Mouse (Mus musculus) midbrain, embryonic 16.5 days (tissue): ENCODE results near the gene Lca5. TPM values are rescaled to one million over a fixed set of nuclear protein-coding genes. Genes with fewer than 3 reads are reported as not detected.

Experiments used
- ATAC-seq: fragments of 200-750 bp; cut with Nextera tagmentation; 2 replicates; pipeline ENCODE4 v1.8.0; 2017; ENCODE audit warnings: moderate TSS enrichment
- H3K27ac ChIP-seq: fragments of 300-500 bp; sonication (generic); 2 replicates; pipeline ENCODE4 v1.5.1; 2014; ENCODE audit warnings: mild to moderate bottlenecking, low read length, mixed read lengths
- H3K27me3 ChIP-seq: fragments of 300-500 bp; sonication (generic); 2 replicates; pipeline ENCODE4 v1.6.1; 2014; ENCODE audit warnings: low read depth, low read length, mixed read lengths; ENCODE audit not compliant: control insufficient read depth, insufficient read depth
- H3K36me3 ChIP-seq: fragments of 300-500 bp; sonication (generic); 2 replicates; pipeline ENCODE4 v1.6.1; 2014; ENCODE audit warnings: mild to moderate bottlenecking, low read length, moderate library complexity, mixed read lengths; ENCODE audit not compliant: control insufficient read depth, insufficient read depth
- H3K4me1 ChIP-seq: fragments of 300-500 bp; sonication (generic); 2 replicates; pipeline ENCODE4 v1.6.1; 2014; ENCODE audit warnings: mild to moderate bottlenecking, low read length, mixed read lengths; ENCODE audit not compliant: control insufficient read depth, insufficient read depth
- H3K4me2 ChIP-seq: fragments of 300-500 bp; sonication (generic); 2 replicates; pipeline ENCODE4 v1.6.1; 2014; ENCODE audit warnings: mild to moderate bottlenecking, low read length, mixed read lengths
- H3K4me3 ChIP-seq: fragments of 300-500 bp; sonication (generic); 2 replicates; pipeline ENCODE4 v1.5.1; 2014; ENCODE audit warnings: low read depth, mild to moderate bottlenecking, low read length, moderate library complexity, mixed read lengths
- H3K9ac ChIP-seq: fragments of 300-500 bp; sonication (generic); 2 replicates; pipeline ENCODE4 v1.6.1; 2014; ENCODE audit warnings: low read depth, low read length, mixed read lengths
- H3K9me3 ChIP-seq: fragments of 300-500 bp; sonication (generic); replicated peaks from 2 replicates; pipeline ENCODE4 v1.6.1; 2014; ENCODE audit warnings: mild to moderate bottlenecking, low read length, mixed read lengths; ENCODE audit not compliant: control insufficient read depth, poor library complexity, severe bottlenecking
- WGBS: fragments of 180-500 bp; shearing (Covaris S2); extraction: QIAGEN DNeasy Blood & Tissue Kit; methylation state at CpG from one replicate; pipeline ENCODE4 v1.1.7; 2014; 5-methylcytosine and 5-hydroxymethylcytosine counted together
- polyA plus RNA-seq: library from polyadenylated mRNA; unstranded; fragments of >200 nt; fragmentation: Nextera tagmentation; extraction: Ambion mirVana; gene quantifications from 2 replicates; pipeline ENCODE4 v1.2.1, GENCODE M21; 2015

The Lca5 gene
- 14.2 and 19.8 TPM in 2 replicates for polyA plus RNA-seq

DNA sequence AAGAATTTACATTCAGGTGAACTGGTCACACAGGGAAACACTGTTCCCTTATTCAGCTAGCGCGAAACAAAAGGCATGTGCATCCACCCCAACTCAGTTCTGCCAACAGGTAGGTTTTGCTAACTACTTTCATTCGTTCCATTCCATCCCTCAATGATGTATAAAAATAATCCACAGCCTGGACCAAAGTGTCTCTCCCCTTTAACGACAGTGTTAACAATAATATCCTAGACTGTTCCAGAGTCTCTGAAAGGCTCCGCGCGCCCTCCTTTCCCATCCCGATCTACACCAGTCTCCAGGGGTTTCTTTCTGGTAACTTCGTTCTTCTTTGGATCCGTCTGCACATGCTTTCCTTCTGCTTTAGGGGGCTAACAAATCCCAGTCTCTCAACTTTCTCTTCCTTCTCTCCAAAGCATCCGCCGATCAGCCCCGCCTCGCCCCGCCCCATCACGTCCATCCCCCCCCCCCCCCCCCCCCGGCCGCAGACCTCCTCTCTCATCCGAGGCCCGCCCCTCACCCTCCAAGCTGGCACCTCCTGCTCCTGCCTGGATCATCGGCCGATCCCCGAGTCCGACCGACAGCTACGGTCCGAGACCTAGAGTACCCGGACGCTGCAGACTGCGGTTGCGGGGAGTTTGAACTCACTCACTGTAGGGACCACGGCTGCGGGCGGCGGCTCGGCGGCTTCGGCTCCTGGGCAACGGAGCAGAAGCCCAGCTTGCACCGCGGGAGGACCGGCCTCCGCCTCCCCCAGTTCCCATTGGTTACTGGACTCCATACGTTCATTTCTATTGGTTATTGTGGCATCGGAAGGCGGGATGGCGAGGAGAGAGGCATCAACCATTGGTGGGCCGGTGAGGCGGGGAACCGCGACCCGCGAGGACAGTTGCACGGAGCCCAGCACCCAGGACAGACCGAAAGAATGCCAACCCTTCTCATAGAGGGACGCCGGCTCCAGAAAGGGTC is at the start of gene Lca5:
Lca5 (minus strand) TSS at position 736 of the 966 bp plus-strand sequence.
- no peaks in the 10 kb centered on the region for H3K27me3 ChIP-seq
- peaks cover 14% of the 10 kb centered on the region for H3K4me1 ChIP-seq
- H3K9ac ChIP-seq, result peak within 1 kb of the TSS; percentile 65
- H3K9me3 ChIP-seq, result no peaks in the 10 kb centered on the region
- peak within 1 kb of the TSS; percentile 81 for H3K4me2 ChIP-seq
- no peaks in the 10 kb centered on the region for H3K36me3 ChIP-seq
- ATAC-seq, result peak; percentile 99
- peak within 1 kb of the TSS; percentile 89 for H3K27ac ChIP-seq
- WGBS, result 1% methylated on average over 53 of the region's 57 CpGs
- peak within 1 kb of the TSS; percentile 55 for H3K4me3 ChIP-seq

GRCm38 (mm10) chr9:83488491-83489210 is 47.7 kb upstream of the Lca5 start:
- no peaks in the 10 kb centered on the region for H3K36me3 ChIP-seq
- H3K4me2 ChIP-seq, result peak overlapping the region; percentile 46
- 38% methylated on average over 15 of the region's 15 CpGs for WGBS
- H3K27me3 ChIP-seq, result no peaks in the 10 kb centered on the region
- H3K9me3 ChIP-seq, result no peaks in the 10 kb centered on the region
- ATAC-seq, result peak; percentile 82
- peak overlapping the region; percentile 71 for H3K27ac ChIP-seq
- peak overlapping the region; percentile 41; the same call in 1 of the 2 replicates for H3K9ac ChIP-seq
- 0 out of 2 replicates have a peak overlapping the region, but pooled peaks have one; percentile 14 for H3K4me3 ChIP-seq
- H3K4me1 ChIP-seq, result peaks cover 11% of the 10 kb centered on the region

DNA sequence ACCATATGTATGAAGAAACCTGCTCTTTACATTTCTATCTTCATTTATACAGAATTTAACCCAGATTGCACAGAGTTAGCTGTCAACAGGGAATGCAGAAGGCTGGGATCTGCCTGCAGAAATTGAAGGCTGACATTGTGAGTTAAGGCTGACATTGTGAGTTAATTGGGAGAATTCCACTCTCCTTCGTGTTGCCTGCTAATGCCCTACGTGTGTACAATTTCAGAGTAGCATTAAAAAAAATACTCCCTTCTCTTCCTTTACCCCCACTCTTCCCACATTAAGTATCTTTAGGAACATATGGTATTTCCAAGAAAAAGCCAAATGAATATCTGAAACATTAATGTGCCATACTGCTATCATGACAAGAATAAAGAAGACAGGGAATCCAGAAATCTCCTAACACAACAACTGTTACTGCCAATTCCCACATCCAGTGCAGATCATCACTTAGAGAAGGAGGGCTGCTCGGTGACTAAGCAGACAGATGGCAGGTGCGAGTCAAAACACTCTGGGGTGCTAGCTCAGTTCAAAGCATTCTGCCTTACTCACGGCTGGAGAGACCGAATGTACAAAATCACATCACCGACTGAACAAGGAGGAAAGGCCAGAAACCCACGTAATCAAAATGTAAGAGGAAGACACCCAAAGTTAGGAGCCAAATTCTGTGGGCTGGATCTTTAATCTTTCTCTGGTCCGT is 47.0 kb upstream of the Lca5 start:
- WGBS, result 39% methylated on average over 9 of the region's 9 CpGs
- Histone ChIP-seq H3K36me3 (no peaks in the 10 kb centered on the region), H3K27ac (peak overlapping the region; percentile 71), H3K9me3 (no peaks in the 10 kb centered on the region), H3K4me2 (peak overlapping the region; percentile 46), H3K27me3 (no peaks in the 10 kb centered on the region), H3K4me1 (peaks cover 11% of the 10 kb centered on the region), H3K4me3 (no peak overlapping the region), H3K9ac (peak overlapping the region; percentile 41; the same call in 1 of the 2 replicates)
- ATAC-seq, result peak; percentile 86

GRCm38 (mm10) chr9:83485966-83486365 is 45.0 kb upstream of the Lca5 start:
- H3K4me1 ChIP-seq, result peaks cover 11% of the 10 kb centered on the region
- H3K4me2 ChIP-seq, result no peak overlapping the region
- no peaks in the 10 kb centered on the region for H3K36me3 ChIP-seq
- no peak for ATAC-seq
- no peak overlapping the region for H3K9ac ChIP-seq
- H3K9me3 ChIP-seq, result no peaks in the 10 kb centered on the region
- no peak overlapping the region for H3K4me3 ChIP-seq
- no peak overlapping the region for H3K27ac ChIP-seq
- 89% methylated on average over 3 of the region's 3 CpGs for WGBS
- no peaks in the 10 kb centered on the region for H3K27me3 ChIP-seq

- Histone ChIP-seq H3K36me3 (no peaks in the 10 kb centered on the region), H3K27ac (no peak overlapping the region), H3K27me3 (no peaks in the 10 kb centered on the region), H3K4me1 (peaks cover 11% of the 10 kb centered on the region), H3K4me2 (no peak overlapping the region), H3K4me3 (no peak overlapping the region), H3K9me3 (no peaks in the 10 kb centered on the region), H3K9ac (no peak overlapping the region)
- 95% methylated on average over 1 of the region's 1 CpGs for WGBS
- ATAC-seq, result no peak
These were observed 44.4 kb upstream of the Lca5 start for GRCm38 (mm10) chr9:83485357-83485756.

- Histone ChIP-seq H3K4me2 (no peak overlapping the region), H3K27me3 (no peaks in the 10 kb centered on the region), H3K9me3 (no peaks in the 10 kb centered on the region), H3K4me3 (no peak overlapping the region), H3K36me3 (no peaks in the 10 kb centered on the region), H3K27ac (no peak overlapping the region), H3K9ac (no peak overlapping the region), H3K4me1 (peaks cover 7% of the 10 kb centered on the region)
- no peak for ATAC-seq
- WGBS, result 92% methylated on average over 4 of the region's 4 CpGs
These were observed 42.5 kb upstream of the Lca5 start for GRCm38 (mm10) chr9:83483419-83483818.

DNA sequence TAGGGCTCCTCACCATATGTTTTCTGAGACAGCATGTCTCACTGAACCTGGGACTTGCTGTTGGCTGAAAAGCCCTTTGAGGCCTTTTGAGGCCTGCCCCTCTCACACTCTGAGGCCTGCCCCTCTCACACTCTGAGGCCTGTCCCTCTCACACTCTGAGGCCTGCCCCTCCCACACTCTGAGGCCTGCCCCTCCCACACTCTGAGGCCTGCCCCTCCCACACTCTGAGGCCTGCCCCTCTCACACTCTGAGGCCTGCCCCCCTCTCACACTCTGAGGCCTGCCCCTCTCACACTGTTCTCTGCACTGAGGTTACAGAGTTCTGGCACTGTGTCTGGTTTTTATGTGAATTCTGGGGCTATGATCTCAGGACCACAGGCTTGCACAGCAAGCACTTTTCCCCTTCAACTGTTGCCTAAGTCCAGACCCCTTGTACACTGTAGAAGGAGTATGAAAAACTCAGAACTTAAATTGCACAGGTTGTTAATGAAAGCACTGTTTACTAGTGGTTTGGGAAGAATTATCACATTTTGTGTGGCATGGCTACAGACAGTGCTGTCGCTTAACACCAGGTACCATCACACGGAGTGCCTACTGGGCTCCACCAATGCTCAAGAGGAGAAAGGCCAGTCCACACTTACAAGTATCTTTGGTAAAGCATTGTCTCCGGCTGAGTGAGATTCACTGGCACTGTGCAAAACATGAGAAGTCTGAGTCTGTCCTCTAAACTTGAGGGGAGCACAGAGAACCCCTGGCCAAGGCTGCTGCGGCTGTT is 41.4 kb upstream of the Lca5 start:
- H3K27me3 ChIP-seq, result no peaks in the 10 kb centered on the region
- no peak overlapping the region for H3K4me3 ChIP-seq
- H3K27ac ChIP-seq, result no peak overlapping the region
- no peaks in the 10 kb centered on the region for H3K36me3 ChIP-seq
- H3K9me3 ChIP-seq, result no peaks in the 10 kb centered on the region
- no peak overlapping the region for H3K4me2 ChIP-seq
- H3K9ac ChIP-seq, result no peak overlapping the region
- ATAC-seq, result no peak
- WGBS, result 82% methylated on average over 4 of the region's 4 CpGs
- H3K4me1 ChIP-seq, result no peaks in the 10 kb centered on the region

DNA sequence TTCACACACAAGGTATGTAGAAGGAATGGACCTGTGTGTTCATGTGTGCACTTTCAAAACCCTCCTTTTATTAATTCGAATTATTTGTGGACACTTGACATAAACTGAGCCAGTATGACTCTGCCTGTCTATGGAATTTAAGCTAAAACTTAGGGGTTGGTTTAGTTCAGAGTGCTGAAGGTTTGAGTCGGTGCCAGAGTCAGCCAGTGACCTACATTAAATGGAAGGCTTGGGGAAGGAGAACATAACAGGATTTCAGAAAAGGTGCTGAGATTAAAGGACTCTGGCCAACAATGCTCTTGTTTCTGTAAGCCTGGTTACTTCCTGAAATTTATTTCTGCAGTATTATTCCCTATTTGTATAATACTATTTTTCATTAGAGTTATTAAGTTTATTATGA is 28.9 kb upstream of the Lca5 start:
- H3K4me1 ChIP-seq, result no peaks in the 10 kb centered on the region
- H3K9me3 ChIP-seq, result no peaks in the 10 kb centered on the region
- no peak overlapping the region for H3K4me3 ChIP-seq
- no peak overlapping the region for H3K9ac ChIP-seq
- no peak for ATAC-seq
- 70% methylated on average over 2 of the region's 2 CpGs for WGBS
- no peaks in the 10 kb centered on the region for H3K27me3 ChIP-seq
- H3K4me2 ChIP-seq, result no peak overlapping the region
- no peak overlapping the region for H3K27ac ChIP-seq
- H3K36me3 ChIP-seq, result no peaks in the 10 kb centered on the region
